Mouse (Mus musculus): ENCODE results near the gene Hecw2.

The Hecw2 gene

DNA sequence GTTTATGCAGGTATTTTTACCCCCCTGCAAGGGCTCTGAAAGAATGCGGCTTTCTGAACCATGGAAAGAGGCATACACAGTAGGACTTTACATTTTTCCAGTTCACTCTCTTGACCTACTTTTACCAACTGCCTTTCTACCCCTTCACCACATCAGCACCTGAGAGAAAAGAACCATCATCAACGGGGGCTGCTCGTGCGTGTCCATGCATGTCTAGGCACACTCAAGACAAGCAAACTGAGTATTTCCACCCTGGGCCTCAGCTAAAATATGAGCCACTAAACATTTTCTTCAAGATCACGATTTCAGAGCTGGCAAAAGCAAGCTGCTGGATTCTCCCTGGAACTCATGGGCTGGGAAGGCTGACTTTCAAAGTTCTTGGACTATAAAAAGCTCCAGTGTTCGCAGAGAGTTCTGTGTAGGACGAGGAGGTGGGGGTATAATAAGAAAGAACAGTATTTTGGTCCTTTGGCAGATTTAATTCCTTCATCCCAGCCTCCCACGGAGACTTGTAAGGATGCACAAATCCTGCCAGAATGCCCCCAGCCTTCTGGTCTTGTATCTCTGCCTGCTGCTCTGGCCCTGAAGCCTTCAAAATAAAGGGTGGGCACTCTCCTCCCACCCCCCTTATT lies 76.5 kb downstream of the Hecw2 start:
- DNase-seq (ENCODE audit: low spot score) = no peak

GRCm38 (mm10) chr1:54110920-54111605 lies 83.9 kb downstream of the Hecw2 start:
- peak; percentile 51 for DNase-seq (ENCODE audit: low spot score)

GRCm38 (mm10) chr1:54109255-54109654 lies 85.7 kb downstream of the Hecw2 start:
- DNase-seq (ENCODE audit: low spot score) = no peak

DNA sequence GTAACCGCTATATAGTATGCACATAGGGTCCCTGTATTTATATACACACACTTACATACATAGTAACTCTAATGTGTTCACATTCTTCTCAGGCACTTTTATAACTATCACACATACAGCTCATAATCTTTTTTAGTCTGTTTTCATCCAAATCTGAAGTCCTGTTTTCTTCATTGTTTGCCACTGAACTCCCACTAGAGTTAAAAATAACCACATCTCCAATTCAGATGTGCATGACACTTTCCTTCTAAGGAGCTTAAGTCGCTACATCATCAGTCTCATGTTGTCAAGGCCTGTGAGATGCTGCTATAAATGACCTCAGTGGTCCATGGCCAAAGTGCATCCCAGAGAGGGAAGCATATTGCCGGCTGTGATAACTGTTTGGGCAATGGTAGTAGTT lies 88.2 kb downstream of the Hecw2 start:
- DNase-seq (ENCODE audit: low spot score) = no peak

- DNase-seq (ENCODE audit: low spot score) = no peak
These were observed 115.3 kb downstream of the Hecw2 start for GRCm38 (mm10) chr1:54079708-54080107.

DNA sequence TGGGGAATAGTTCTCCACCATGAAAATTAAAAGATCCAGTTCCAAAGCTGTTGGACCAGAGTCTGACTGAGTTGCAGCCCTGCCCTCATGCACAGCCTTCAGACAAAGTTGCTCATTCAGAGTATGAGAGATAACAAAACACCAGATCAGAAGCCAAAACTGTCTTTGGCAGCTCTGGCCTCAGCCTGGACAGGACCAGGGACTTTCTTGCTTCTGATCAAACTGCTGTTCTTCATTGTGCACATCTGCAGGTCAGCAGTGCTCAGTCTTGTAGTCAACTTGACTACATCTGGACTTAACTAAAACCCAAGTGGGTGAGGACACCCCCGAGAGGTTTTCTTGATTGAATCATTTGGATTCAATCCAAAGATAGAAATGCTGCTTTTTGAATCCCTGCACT lies 120.5 kb downstream of the Hecw2 start:
- peak; percentile 5 for DNase-seq (ENCODE audit: low spot score)

GRCm38 (mm10) chr1:54070121-54070520 lies 124.8 kb downstream of the Hecw2 start:
- no peak for DNase-seq (ENCODE audit: low spot score)

DNA sequence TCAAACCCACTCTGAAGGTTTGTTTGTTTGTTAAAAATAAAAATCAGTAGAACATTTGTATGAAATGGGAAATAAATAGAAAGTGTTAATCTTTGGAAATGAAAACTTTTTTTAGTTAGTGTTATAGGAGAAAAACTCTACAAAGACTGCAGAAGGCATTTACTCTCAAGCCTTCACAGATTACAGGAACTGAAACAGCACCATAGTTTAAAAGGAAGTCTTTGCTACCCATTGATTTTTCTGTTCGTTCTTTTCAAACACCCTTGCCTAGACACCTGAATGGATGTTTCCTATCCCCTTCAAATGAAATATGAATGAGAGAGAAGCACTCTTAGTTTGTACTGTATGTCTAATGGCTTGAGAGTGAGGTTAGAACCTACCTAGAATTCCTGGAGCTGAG lies 126.7 kb downstream of the Hecw2 start:
- no peak for DNase-seq (ENCODE audit: low spot score)

DNA sequence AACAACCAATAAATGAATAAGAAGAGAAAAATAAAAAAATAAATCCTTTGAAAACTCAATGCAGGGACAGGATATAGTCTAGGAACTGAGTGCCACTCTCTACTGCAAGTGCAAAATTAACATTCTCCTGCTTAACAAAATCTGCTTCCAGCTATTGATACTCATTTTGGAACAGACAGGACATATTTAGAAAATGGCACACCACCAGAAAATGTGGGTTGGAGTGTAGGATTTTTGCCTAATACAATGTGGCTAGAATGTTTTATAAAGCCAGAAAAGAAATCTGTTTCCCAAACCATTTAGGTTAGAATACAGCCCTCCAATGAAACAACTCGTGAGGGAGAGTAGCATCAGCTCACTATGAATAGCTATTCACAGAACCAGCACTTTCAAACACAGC lies 129.5 kb downstream of the Hecw2 start:
- no peak for DNase-seq (ENCODE audit: low spot score)

GRCm38 (mm10) chr1:54061078-54061477 lies 133.9 kb downstream of the Hecw2 start:
- DNase-seq (ENCODE audit: low spot score) = no peak

GRCm38 (mm10) chr1:54059731-54060130 lies 135.2 kb downstream of the Hecw2 start:
- DNase-seq (ENCODE audit: low spot score) = no peak

GRCm38 (mm10) chr1:54052771-54053170 lies 142.2 kb downstream of the Hecw2 start:
- no peak for DNase-seq (ENCODE audit: low spot score)

- DNase-seq (ENCODE audit: low spot score) = peak; percentile 52
These were observed 148.0 kb downstream of the Hecw2 start for GRCm38 (mm10) chr1:54046923-54047322.

DNA sequence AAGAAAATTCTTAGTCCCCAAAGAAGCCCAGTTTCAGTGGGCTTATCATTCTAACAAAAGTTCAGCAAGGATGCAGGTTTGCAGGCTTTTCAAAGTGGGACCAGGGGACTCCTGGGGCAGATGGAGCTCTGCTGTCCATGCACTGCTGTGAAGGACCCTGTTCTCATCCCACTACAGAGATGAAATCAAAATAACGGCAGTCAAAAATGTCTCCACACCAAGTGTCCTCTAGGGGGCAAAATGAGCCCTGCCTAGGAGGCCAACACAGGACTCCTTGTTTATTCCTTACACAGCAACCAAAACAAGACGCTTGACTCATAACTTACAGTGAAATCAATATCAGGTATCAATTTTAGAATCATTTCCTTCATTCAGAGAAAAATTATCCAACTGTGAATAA lies 155.9 kb downstream of the Hecw2 start:
- peak; percentile 66 for DNase-seq (ENCODE audit: low spot score)

GRCm38 (mm10) chr1:54017686-54018085 lies 177.3 kb downstream of the Hecw2 start:
- no peak for DNase-seq (ENCODE audit: low spot score)

DNA sequence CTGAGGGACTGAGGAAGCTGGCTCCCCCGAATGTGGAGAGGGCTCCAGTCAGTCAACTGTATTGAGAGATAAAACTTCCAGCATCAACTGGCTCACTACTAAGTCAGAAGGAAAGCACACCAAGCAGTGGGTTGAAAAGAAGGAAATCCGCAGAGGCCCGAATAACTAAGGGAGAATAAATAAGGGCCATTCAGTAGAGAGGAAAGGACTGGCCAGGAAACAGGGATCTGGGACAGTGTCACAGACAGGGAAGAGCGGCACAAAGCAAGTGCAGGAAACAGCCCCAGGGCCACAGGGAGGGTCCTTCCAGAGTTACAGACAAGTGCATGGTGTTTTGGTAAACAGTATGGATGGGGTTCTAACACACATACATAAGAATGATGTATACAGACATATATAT lies 179.2 kb downstream of the Hecw2 start:
- no peak for DNase-seq (ENCODE audit: low spot score)

GRCm38 (mm10) chr1:54012414-54012813 lies 182.6 kb downstream of the Hecw2 start:
- no peak for DNase-seq (ENCODE audit: low spot score)

GRCm38 (mm10) chr1:54009418-54010064 lies 185.4 kb downstream of the Hecw2 start:
- DNase-seq (ENCODE audit: low spot score) = no peak

DNA sequence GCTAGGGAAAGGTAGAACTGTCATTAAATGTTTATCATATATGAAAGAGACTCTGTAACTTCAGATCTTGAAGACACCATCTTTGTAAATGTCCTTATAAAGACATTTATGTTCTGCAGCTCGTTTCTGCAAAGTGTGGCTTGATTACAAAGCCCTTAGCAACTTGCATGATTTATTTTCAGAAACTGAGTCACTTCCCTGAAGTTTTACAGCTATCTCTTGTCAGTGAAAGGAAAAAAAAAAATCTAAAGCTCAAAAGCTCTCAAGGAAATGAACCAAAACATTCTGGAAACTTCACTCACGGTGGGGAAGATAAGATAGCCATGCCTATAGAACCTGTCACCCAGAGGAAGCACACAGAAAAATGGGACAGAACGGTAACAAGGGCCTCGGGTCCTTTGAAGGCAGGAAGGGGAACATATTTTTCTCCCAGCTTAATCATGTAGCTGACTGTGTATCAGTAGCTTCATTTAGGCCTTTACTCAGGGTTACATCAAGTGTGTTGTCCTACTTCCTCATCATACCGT lies 189.0 kb downstream of the Hecw2 start:
- DNase-seq (ENCODE audit: low spot score) = no peak

- no peak for DNase-seq (ENCODE audit: low spot score)
These were observed 191.7 kb downstream of the Hecw2 start for GRCm38 (mm10) chr1:54003288-54003687.

DNA sequence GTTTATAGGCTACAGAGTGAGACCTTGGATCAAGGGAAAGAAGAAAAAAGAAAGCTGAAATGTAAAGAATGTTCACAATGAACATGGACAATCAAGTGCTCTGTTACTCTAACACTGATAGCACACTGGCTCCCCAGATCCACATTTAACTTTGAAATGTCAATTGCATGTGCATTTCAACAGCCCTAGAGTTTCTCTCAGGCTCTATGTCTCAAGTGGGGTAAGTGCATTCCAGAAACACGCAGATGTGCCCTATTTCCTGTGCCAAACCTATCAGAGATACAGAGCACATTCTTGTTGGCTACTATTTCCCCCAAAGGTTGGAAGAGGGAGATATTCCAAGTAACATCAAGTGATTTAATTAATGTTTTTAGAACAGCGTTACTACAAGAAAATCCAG lies 192.9 kb downstream of the Hecw2 start:
- no peak for DNase-seq (ENCODE audit: low spot score)

DNA sequence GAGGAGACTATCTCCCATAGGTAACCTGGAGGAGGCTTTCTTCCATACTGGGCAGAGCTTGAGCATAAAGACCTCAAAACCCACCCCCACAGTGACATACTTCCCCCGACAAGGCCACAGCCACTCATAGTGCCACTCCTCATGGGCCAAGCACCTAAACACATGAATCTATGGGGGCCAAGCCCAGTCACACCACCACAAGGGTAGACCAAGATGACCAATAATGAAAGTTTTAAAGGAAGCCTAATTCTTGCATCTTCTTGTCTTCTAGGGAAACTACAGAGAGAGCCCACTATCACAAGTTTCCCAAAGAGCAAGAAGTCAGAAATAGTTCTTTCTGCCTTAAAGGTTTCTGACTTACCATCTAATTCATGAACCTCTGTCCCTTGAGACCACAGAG lies 197.7 kb downstream of the Hecw2 start:
- DNase-seq (ENCODE audit: low spot score) = no peak

DNA sequence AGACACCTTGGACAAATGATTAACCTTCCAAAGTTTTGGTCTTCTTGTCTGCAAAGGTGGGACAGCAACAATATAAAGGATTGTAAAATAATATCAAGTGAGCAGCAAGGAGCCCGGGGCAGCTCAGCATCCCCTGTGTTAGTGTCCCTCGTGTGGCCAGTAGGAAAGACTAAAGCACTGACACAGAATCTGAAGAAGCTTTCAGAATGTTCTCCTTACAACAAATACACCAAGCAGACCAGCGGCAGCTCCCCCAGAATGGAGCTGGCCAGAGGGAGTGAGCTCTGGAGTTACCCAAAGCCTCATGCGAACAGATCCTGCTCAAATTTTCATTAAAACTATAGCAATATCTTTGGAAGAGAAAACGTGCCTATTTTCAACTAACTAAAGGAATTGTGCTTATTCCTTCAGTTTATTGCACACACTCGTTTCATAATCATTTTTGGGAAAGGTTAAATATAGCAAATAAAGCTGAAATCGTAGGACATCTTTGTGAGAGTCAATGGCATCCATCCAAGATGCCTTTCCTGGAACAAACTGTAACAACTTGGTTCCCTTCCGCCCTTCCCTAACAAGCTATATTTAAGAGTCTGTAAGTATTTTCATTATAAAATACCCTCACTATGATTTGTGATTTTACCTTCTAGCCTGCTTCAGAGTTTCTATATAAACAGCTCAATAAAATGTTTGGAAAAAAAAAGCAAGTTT lies 208.6 kb downstream of the Hecw2 start:
- peak; percentile 79 for DNase-seq (ENCODE audit: low spot score)
